Mouse (Mus musculus) brain, embryonic 14.5 days (tissue): ENCODE data around the gene Polr2a.

ENCODE experiments used
- CTCF ChIP-seq: fragments of 200-500 bp; IDR thresholded peaks from 2 replicates; pipeline ENCODE4 v1.5.1; 2012; ENCODE audit warnings: inconsistent platforms, mild to moderate bottlenecking, moderate library complexity, borderline replicate concordance; ENCODE audit not compliant: insufficient read depth, insufficient read length; ENCODE audit errors: extremely low read depth
- POLR2A ChIP-seq: fragments of 200-500 bp; IDR thresholded peaks from 2 replicates; pipeline ENCODE4 v1.6.1; 2012; ENCODE audit warnings: mild to moderate bottlenecking, inconsistent platforms, borderline replicate concordance; ENCODE audit not compliant: poor library complexity, insufficient read depth, insufficient read length, severe bottlenecking; ENCODE audit errors: extremely low read depth

GRCm38 (mm10) chr11:69789431-69789830 is 31.0 kb upstream of the Polr2a start:
- TF ChIP-seq CTCF (no peak), POLR2A (no peak)
